Mouse (Mus musculus) intestine, embryonic 16.5 days (tissue): ENCODE results near the gene Mon1a. TPM values are rescaled to one million over a fixed set of nuclear protein-coding genes. Genes with fewer than 3 reads are reported as not detected.

Experiments used
- ATAC-seq: fragments of 200-750 bp; cut with Nextera tagmentation; 2 replicates; pipeline ENCODE4 v1.8.0; 2017; ENCODE audit warnings: moderate TSS enrichment, moderate library complexity
- H3K27ac ChIP-seq: fragments of 300-500 bp; sonication (generic); 2 replicates; pipeline ENCODE4 v1.5.1; 2014; ENCODE audit warnings: mild to moderate bottlenecking, low read length
- H3K27me3 ChIP-seq: fragments of 300-500 bp; sonication (generic); replicated peaks from 2 replicates; pipeline ENCODE4 v1.6.1; 2014; ENCODE audit warnings: low read length, control low read depth, mixed read lengths; ENCODE audit not compliant: control insufficient read depth, insufficient read depth
- H3K36me3 ChIP-seq: fragments of 300-500 bp; sonication (generic); 2 replicates; pipeline ENCODE4 v1.6.1; 2014; ENCODE audit warnings: low read length, control low read depth; ENCODE audit not compliant: control insufficient read depth, insufficient read depth
- H3K4me1 ChIP-seq: fragments of 300-500 bp; sonication (generic); 2 replicates; pipeline ENCODE4 v1.6.1; 2014; ENCODE audit warnings: low read length, control low read depth, mixed read lengths; ENCODE audit not compliant: control insufficient read depth, insufficient read depth
- H3K4me2 ChIP-seq: fragments of 300-500 bp; sonication (generic); 2 replicates; pipeline ENCODE4 v1.6.1; 2014; ENCODE audit warnings: low read depth, low read length, control low read depth
- H3K4me3 ChIP-seq: fragments of 300-500 bp; sonication (generic); 2 replicates; pipeline ENCODE4 v1.5.1; 2014; ENCODE audit warnings: mild to moderate bottlenecking, low read length
- H3K9ac ChIP-seq: fragments of 300-500 bp; sonication (generic); 2 replicates; pipeline ENCODE4 v1.6.1; 2014; ENCODE audit warnings: low read depth, low read length
- H3K9me3 ChIP-seq: fragments of 300-500 bp; sonication (generic); 2 replicates; pipeline ENCODE4 v1.6.1; 2016; ENCODE audit warnings: low read length, control low read depth; ENCODE audit not compliant: control insufficient read depth
- WGBS: fragments of 180-500 bp; shearing (Covaris S2); extraction: QIAGEN DNeasy Blood & Tissue Kit; methylation state at CpG from one replicate; pipeline ENCODE4 v1.1.7; 2014; 5-methylcytosine and 5-hydroxymethylcytosine counted together
- polyA plus RNA-seq: library from polyadenylated mRNA; unstranded; fragments of >200 nt; fragmentation: Nextera tagmentation; extraction: Ambion mirVana; gene quantifications from 2 replicates; pipeline ENCODE4 v1.2.1, GENCODE M21; 2015

Gene Mon1a
- polyA plus RNA-seq, result 22.5 and 23.8 TPM in 2 replicates

GRCm38 (mm10) chr9:107887804-107888266 lies at the start of gene Mon1a:
Gene Mon1a, plus strand, starts transcription at chr9:107888151.
- H3K4me3 ChIP-seq, result peak within 1 kb of the TSS; percentile 84
- under 1% methylated on average over 28 of the region's 28 CpGs for WGBS
- peak; percentile 95 for ATAC-seq

GRCm38 (mm10) chr9:107838869-107839268 lies 49.1 kb upstream of the Mon1a start:
- H3K4me3 ChIP-seq, result no peak overlapping the region
- no peak overlapping the region for H3K27ac ChIP-seq
- no peaks in the 10 kb centered on the region for H3K9me3 ChIP-seq
- no peaks in the 10 kb centered on the region for H3K4me1 ChIP-seq
- no peaks in the 10 kb centered on the region for H3K36me3 ChIP-seq
- WGBS, result 93% methylated on average over 1 of the region's 1 CpGs
- H3K27me3 ChIP-seq, result no peaks in the 10 kb centered on the region
- no peak overlapping the region for H3K9ac ChIP-seq
- H3K4me2 ChIP-seq, result no peak overlapping the region
- ATAC-seq, result no peak

More at GRCm38 (mm10) chr9:107887804-107888266, at the start of gene Mon1a:
- Histone ChIP-seq H3K9me3 (no peaks in the 10 kb centered on the region), H3K36me3 (no peaks in the 10 kb centered on the region; the same call in 1 of the 2 replicates), H3K9ac (peak within 1 kb of the TSS; percentile 80), H3K27ac (peak within 1 kb of the TSS; percentile 82), H3K4me2 (peak within 1 kb of the TSS; percentile 86), H3K4me1 (peaks cover 11% of the 10 kb centered on the region; the same call in 1 of the 2 replicates), H3K27me3 (0 out of 2 replicates have a peak, but pooled peaks cover 4% of the 10 kb centered on the region)

- no peak overlapping the region for H3K9ac ChIP-seq
- no peak overlapping the region for H3K4me2 ChIP-seq
- no peaks in the 10 kb centered on the region for H3K27me3 ChIP-seq
- no peak for ATAC-seq
- WGBS, result 88% methylated on average over 2 of the region's 2 CpGs
- H3K9me3 ChIP-seq, result no peaks in the 10 kb centered on the region
- no peak overlapping the region for H3K4me3 ChIP-seq
- H3K36me3 ChIP-seq, result no peaks in the 10 kb centered on the region
- no peaks in the 10 kb centered on the region for H3K4me1 ChIP-seq
- H3K27ac ChIP-seq, result no peak overlapping the region
Measured at GRCm38 (mm10) chr9:107842709-107843108, 45.2 kb upstream of the Mon1a start.

- H3K4me2 ChIP-seq, result no peak overlapping the region
- H3K4me3 ChIP-seq, result no peak overlapping the region
- H3K9ac ChIP-seq, result no peak overlapping the region
- no peak for ATAC-seq
- no peaks in the 10 kb centered on the region for H3K9me3 ChIP-seq
- no peak overlapping the region for H3K27ac ChIP-seq
- H3K27me3 ChIP-seq, result no peaks in the 10 kb centered on the region
- no peaks in the 10 kb centered on the region for H3K4me1 ChIP-seq
- H3K36me3 ChIP-seq, result no peaks in the 10 kb centered on the region
- 94% methylated on average over 7 of the region's 7 CpGs for WGBS
Measured at GRCm38 (mm10) chr9:107848922-107849321, 39.0 kb upstream of the Mon1a start.

- Histone ChIP-seq H3K27ac (no peak overlapping the region), H3K4me1 (0 out of 2 replicates have a peak, but pooled peaks cover 2% of the 10 kb centered on the region), H3K9ac (no peak overlapping the region), H3K4me3 (no peak overlapping the region), H3K4me2 (no peak overlapping the region), H3K36me3 (no peaks in the 10 kb centered on the region), H3K27me3 (no peaks in the 10 kb centered on the region), H3K9me3 (no peaks in the 10 kb centered on the region)
- 96% methylated on average over 3 of the region's 3 CpGs for WGBS
- no peak for ATAC-seq
Measured at GRCm38 (mm10) chr9:107858343-107858742, 29.6 kb upstream of the Mon1a start.

- ATAC-seq, result no peak
- no peak overlapping the region for H3K4me2 ChIP-seq
- H3K9me3 ChIP-seq, result no peaks in the 10 kb centered on the region
- no peak overlapping the region for H3K27ac ChIP-seq
- H3K4me3 ChIP-seq, result no peak overlapping the region
- WGBS, result 62% methylated on average over 1 of the region's 1 CpGs
- H3K9ac ChIP-seq, result no peak overlapping the region
- H3K36me3 ChIP-seq, result no peaks in the 10 kb centered on the region
- H3K4me1 ChIP-seq, result 0 out of 2 replicates have a peak, but pooled peaks cover 2% of the 10 kb centered on the region
- H3K27me3 ChIP-seq, result no peaks in the 10 kb centered on the region
Measured at GRCm38 (mm10) chr9:107864493-107864892, 23.5 kb upstream of the Mon1a start.

- no peak for ATAC-seq
- 98% methylated on average over 2 of the region's 2 CpGs for WGBS
- no peaks in the 10 kb centered on the region for H3K36me3 ChIP-seq
- no peaks in the 10 kb centered on the region for H3K9me3 ChIP-seq
- H3K4me1 ChIP-seq, result 0 out of 2 replicates have a peak, but pooled peaks cover 2% of the 10 kb centered on the region
- H3K9ac ChIP-seq, result no peak overlapping the region
- no peak overlapping the region for H3K27ac ChIP-seq
- no peaks in the 10 kb centered on the region for H3K27me3 ChIP-seq
- H3K4me2 ChIP-seq, result no peak overlapping the region
- H3K4me3 ChIP-seq, result no peak overlapping the region
Measured at GRCm38 (mm10) chr9:107866081-107866480, 21.9 kb upstream of the Mon1a start.

- Histone ChIP-seq H3K27ac (peak overlapping the region; percentile 97), H3K4me2 (peak overlapping the region; percentile 70), H3K4me3 (peak overlapping the region; percentile 95), H3K36me3 (no peaks in the 10 kb centered on the region), H3K9me3 (no peaks in the 10 kb centered on the region), H3K27me3 (no peaks in the 10 kb centered on the region), H3K9ac (peak overlapping the region; percentile 98), H3K4me1 (peaks cover 5% of the 10 kb centered on the region; the same call in 1 of the 2 replicates)
- peak; percentile 100 for ATAC-seq
- under 1% methylated on average over 80 of the region's 80 CpGs for WGBS
Measured at GRCm38 (mm10) chr9:107872350-107873098, 15.4 kb upstream of the Mon1a start.

GRCm38 (mm10) chr9:107873137-107873536 lies 14.8 kb upstream of the Mon1a start, which contains the start of gene Rbm6:
Gene Rbm6, minus strand, starts transcription at chr9:107873237.
- no peak for ATAC-seq
- Histone ChIP-seq H3K9ac (peak within 1 kb of the TSS; percentile 98), H3K27ac (peak within 1 kb of the TSS; percentile 97), H3K4me1 (peaks cover 5% of the 10 kb centered on the region; the same call in 1 of the 2 replicates), H3K36me3 (no peaks in the 10 kb centered on the region), H3K9me3 (no peaks in the 10 kb centered on the region), H3K4me2 (peak within 1 kb of the TSS; percentile 70), H3K27me3 (no peaks in the 10 kb centered on the region), H3K4me3 (peak within 1 kb of the TSS; percentile 95)
- WGBS, result 8% methylated on average over 14 of the region's 14 CpGs
